Mouse (Mus musculus): ENCODE measurements around the gene Nfyc. TPM values are rescaled to one million over a fixed set of nuclear protein-coding genes. Genes with fewer than 3 reads are reported as not detected.

Nfyc gene
- total and polyA plus RNA-seq, 3 experiments = 39.5 to 178 (median 64.8) TPM

- TF ChIP-seq UBTF (IDR thresholded peaks at IDR 0.05; ENCODE audit: borderline replicate concordance, insufficient read depth, low read depth, low read length) = no peak
- TF ChIP-seq EP300 (IDR thresholded peaks at IDR 0.05; ENCODE audit: low read depth in 1 of 2, low read length in 2 of 2) = no peak
- Histone ChIP-seq H3K4me3 (ENCODE audit: control insufficient read depth in 1 of 2, insufficient read depth in 1 of 2, low read depth in 2 of 2, low read length in 2 of 2) (no peak overlapping the region), H3K4me1 (ENCODE audit: control insufficient read depth in 1 of 2, insufficient read depth in 2 of 2, low read length in 2 of 2) (peaks cover 0 to 6% of the 10 kb centered on the region in 2 experiments; a peak in 2 of 4 replicates), H3K27me3 (ENCODE audit: control insufficient read depth in 1 of 2, insufficient read depth in 2 of 2, low read length in 2 of 2) (no peaks in the 10 kb centered on the region), H3K36me3 (ENCODE audit: control insufficient read depth in 1 of 2, insufficient read depth in 2 of 2, low read length in 2 of 2) (no peaks in the 10 kb centered on the region), H3K9ac (ENCODE audit: control insufficient read depth, low read depth, low read length, poor library complexity, severe bottlenecking) (no peak overlapping the region), H3K9me3 (replicated peaks; ENCODE audit: insufficient read depth, low read length) (no peaks in the 10 kb centered on the region), H3K79me2 (ENCODE audit: control insufficient read depth, insufficient read depth, low read length, poor library complexity) (no peaks in the 10 kb centered on the region), H3K27ac (ENCODE audit: control insufficient read depth, low read depth, low read length) (no peak overlapping the region)
- DNase-seq (ENCODE audit: low read depth, low spot score) = no peak
Observed at GRCm38 (mm10) chr4:120745731-120746551, 85.4 kb downstream of the Nfyc start.

GRCm38 (mm10) chr4:120743636-120744035, 87.7 kb downstream of the Nfyc start:
- Histone ChIP-seq H3K79me2 (ENCODE audit: control insufficient read depth, insufficient read depth, low read length, poor library complexity) (no peaks in the 10 kb centered on the region), H3K9ac (ENCODE audit: control insufficient read depth, low read depth, low read length, poor library complexity, severe bottlenecking) (no peak overlapping the region), H3K4me1 (ENCODE audit: control insufficient read depth in 1 of 2, insufficient read depth in 2 of 2, low read length in 2 of 2) (no peaks in the 10 kb centered on the region), H3K27me3 (ENCODE audit: control insufficient read depth in 1 of 2, insufficient read depth in 2 of 2, low read length in 2 of 2) (peaks cover 0 to 1% of the 10 kb centered on the region in 2 experiments; a peak in 2 of 4 replicates), H3K4me3 (ENCODE audit: control insufficient read depth in 1 of 2, insufficient read depth in 1 of 2, low read depth in 2 of 2, low read length in 2 of 2) (no peak overlapping the region), H3K9me3 (replicated peaks; ENCODE audit: insufficient read depth, low read length) (no peaks in the 10 kb centered on the region), H3K36me3 (ENCODE audit: control insufficient read depth in 1 of 2, insufficient read depth in 2 of 2, low read length in 2 of 2) (no peaks in the 10 kb centered on the region), H3K27ac (ENCODE audit: control insufficient read depth, low read depth, low read length) (no peak overlapping the region)
- DNase-seq (ENCODE audit: low read depth, low spot score) = no peak
- TF ChIP-seq E2F4 (IDR thresholded peaks at IDR 0.05; ENCODE audit: borderline replicate concordance, low read depth, low read length) = no peak
- no peak for TF ChIP-seq HCFC1 (IDR thresholded peaks at IDR 0.05; ENCODE audit: low read depth, low read length)
- TF ChIP-seq GABPA (IDR thresholded peaks at IDR 0.05; ENCODE audit: low read depth, low read length) = no peak
- no peak for TF ChIP-seq POLR2A (IDR thresholded peaks at IDR 0.05; ENCODE audit: control insufficient read depth in 1 of 2, insufficient read depth in 1 of 2, low read depth in 1 of 2, low read length in 2 of 2, poor library complexity in 1 of 2)
- TF ChIP-seq USF1 (IDR thresholded peaks at IDR 0.05; ENCODE audit: low read depth, low read length) = no peak
- no peak for TF ChIP-seq GATA1 (IDR thresholded peaks at IDR 0.05; ENCODE audit: low read depth, low read length)
- TF ChIP-seq NELFE (IDR thresholded peaks at IDR 0.05; ENCODE audit: low read depth, low read length) = no peak
- no peak for TF ChIP-seq MAFK (IDR thresholded peaks at IDR 0.05; ENCODE audit: borderline replicate concordance, low read depth, low read length)
- TF ChIP-seq TCF12 (IDR thresholded peaks at IDR 0.05; ENCODE audit: low read depth, low read length) = no peak
- TF ChIP-seq USF2 (IDR thresholded peaks at IDR 0.05; ENCODE audit: borderline replicate concordance in 1 of 2, insufficient read depth in 1 of 2, low read depth in 1 of 2, low read length in 2 of 2) = no peak
- TF ChIP-seq ETS1 (IDR thresholded peaks at IDR 0.05; ENCODE audit: low read depth, low read length) = no peak

Data from MEL (cell line).